Mouse (Mus musculus): ENCODE data around the gene Col7a1. TPM values are rescaled to one million over a fixed set of nuclear protein-coding genes. Genes with fewer than 3 reads are reported as not detected.

The Col7a1 gene
- polyA plus RNA-seq, 1 experiment from 2014 or later, result 2.2 TPM

DNA sequence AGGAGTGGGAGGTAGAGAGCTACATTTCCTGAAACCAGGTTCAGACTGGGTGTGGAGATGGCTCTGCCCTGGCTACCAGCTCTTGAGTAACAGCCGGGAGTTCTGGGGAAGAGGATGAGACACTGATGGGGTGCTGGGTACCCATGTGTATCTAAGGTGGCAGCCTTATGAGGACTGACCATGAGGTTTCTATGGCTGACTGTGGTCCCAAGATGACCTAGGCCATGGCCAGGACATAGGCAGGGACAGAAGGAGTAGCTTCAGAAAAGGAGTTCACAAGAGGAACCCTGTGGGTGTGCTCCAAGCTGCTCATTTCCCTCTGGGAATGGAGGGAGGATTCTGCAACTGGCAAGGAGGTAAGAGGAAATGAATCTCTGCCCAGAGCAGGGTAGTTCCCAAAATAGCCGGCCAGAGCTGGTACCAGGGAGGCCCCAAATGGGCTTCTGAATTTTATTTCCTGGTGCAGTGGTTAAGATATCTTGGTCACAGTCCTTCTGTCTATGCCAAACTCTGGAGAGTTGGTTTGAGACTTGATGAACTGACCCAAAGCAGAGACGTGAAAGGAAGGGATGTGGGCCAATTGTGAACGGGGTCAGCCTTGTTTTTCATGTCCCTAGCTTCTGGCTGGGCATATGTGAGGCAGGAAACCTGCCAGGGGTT, 36.5 kb downstream of the Col7a1 start:
- Histone ChIP-seq H3K36me3 (replicated peaks) (no peaks in the 10 kb centered on the region), H3K27me3 (no peaks in the 10 kb centered on the region), H3K9ac (no peak overlapping the region), H3K9me3 (no peaks in the 10 kb centered on the region), H3K4me1 (peaks cover 18% of the 10 kb centered on the region), H3K4me2 (no peak overlapping the region), H3K4me3 (replicated peaks) (no peak overlapping the region), H3K27ac (no peak overlapping the region)
- ATAC-seq (ENCODE audit: low FRiP score), result no peak
- whole genome bisulfite sequencing, result 77% methylated on average over 4 of the region's 4 CpGs

DNA sequence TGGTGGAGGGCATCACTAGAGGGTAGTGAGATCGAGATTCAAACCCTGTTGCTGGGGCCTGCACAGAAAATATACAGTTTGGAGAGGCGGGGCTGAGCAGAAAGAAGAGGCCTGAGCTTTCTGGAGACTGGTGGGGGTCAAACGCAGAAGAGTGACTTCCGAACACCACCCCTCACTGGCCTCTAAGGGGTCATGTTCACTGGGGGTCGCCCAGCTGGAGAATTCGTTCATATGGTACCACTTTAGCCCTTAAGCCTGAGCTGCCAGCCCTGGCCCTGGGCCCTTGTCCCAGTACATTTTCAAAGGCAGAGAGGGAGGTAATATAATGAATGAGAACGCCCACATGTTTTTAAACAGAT, 37.1 kb downstream of the Col7a1 start:
- no peak overlapping the region for H3K9ac ChIP-seq
- H3K36me3 ChIP-seq (replicated peaks), result no peaks in the 10 kb centered on the region
- peaks cover 18% of the 10 kb centered on the region for H3K4me1 ChIP-seq
- no peaks in the 10 kb centered on the region for H3K9me3 ChIP-seq
- no peak overlapping the region for H3K4me2 ChIP-seq
- no peaks in the 10 kb centered on the region for H3K27me3 ChIP-seq
- no peak overlapping the region for H3K27ac ChIP-seq
- ATAC-seq (ENCODE audit: low FRiP score), result no peak
- H3K4me3 ChIP-seq (replicated peaks), result no peak overlapping the region
- WGBS, result 61% methylated on average over 7 of the region's 7 CpGs

DNA sequence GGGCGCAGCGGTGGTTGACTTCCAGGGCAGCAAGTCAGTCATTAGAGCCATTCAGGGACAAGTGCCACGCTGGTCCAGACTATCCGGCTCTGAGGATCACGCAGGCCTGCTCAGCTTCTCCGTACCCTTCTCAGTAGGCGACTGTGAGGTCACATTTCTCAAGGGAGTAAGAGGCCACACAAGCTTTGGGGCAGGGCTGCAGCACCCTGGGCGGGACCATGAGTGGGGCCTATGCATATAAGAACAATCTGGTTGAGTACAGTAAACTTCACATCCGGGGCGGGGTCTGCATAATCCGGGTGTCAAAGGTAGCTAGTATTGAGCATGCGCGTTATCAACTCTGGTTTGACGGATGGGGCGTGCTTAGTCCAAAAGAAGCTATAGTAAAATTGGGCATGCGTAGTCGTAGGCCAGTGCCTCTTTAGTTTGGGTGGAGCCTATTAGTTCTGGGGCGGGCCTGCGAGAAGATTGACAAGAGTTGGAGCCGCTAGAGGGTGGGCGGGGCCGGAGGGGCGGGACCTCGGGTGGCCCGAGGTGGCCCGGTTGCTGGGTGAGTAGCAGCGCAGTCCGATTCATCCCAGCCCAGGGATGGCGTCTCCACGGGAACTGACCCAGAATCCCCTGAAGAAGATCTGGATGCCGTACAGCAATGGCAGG, 38.2 kb downstream of the Col7a1 start, which contains the start of gene Pfkfb4:
TSS of gene Pfkfb4 (plus strand) at position 351 of the 657 bp plus-strand sequence.
- peak; percentile 94 for ATAC-seq (ENCODE audit: low FRiP score)
- Histone ChIP-seq H3K4me1 (peaks cover 18% of the 10 kb centered on the region), H3K36me3 (replicated peaks) (no peaks in the 10 kb centered on the region), H3K4me2 (peak within 1 kb of the TSS; percentile 63), H3K27ac (peak within 1 kb of the TSS; percentile 78), H3K9me3 (no peaks in the 10 kb centered on the region), H3K27me3 (no peaks in the 10 kb centered on the region), H3K4me3 (replicated peaks) (peak within 1 kb of the TSS; percentile 57), H3K9ac (peak within 1 kb of the TSS; percentile 47)
- WGBS, result under 1% methylated on average over 31 of the region's 31 CpGs

DNA sequence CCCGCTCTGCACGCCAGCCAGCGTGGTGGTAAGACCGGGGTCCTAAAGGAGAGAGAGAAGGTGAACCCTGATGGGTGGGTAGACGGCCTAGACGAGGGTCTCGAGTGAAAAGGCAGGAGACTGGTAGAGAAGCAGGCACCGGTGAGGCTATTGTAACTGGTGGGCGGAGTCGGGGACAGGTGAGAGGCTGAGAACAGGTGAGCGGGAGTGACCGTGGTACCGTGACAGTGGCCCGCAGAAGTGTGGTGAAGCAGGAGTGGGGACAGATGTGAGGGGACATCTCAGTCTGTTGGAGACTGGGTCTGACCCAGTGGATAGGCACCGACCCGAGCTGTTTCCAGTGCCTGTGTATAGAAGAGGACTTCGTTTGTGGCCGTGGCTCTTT, 38.7 kb downstream of the Col7a1 start:
- no peak; the same call in 1 of the 2 replicates for ATAC-seq (ENCODE audit: low FRiP score)
- peaks cover 18% of the 10 kb centered on the region for H3K4me1 ChIP-seq

DNA sequence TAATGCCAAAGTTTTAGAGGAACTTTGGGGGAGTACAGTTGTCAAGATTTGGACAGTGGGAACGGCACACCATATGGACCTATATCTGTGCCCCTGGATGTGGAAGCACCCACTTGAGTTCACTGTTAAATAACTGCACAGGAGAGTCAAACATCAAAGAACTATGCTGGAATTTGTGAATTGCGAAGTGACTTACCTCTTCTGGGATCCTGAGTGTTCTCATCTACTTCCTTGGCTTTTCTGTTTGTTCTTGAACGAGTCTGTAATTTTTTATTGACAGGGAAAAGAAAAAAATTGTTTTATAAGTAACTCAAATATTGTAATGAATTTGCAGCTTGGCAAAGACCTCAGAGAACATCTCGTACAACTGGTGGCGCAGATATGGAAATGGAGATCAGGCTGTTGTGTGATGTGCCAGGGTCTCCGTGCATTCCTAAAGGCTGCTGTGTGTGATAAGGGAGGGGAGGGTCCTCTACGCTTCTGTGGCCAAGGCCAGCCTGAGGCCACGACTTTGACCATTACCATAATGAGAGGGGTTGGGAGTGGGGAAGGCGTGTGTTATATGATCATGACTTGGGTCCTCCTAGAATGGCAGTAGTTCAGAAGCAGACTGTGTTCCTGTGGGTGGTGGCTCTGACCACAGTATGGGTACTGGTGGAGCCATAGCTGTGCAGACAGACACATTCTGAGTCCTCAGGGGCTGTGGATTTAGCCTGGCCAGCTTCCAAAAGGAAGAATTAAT, 39.4 kb downstream of the Col7a1 start:
- H3K4me2 ChIP-seq, result peak overlapping the region; percentile 63
- 93% methylated on average over 9 of the region's 9 CpGs for WGBS
- H3K9ac ChIP-seq, result no peak overlapping the region
- no peaks in the 10 kb centered on the region for H3K9me3 ChIP-seq
- H3K27ac ChIP-seq, result no peak overlapping the region
- peaks cover 18% of the 10 kb centered on the region for H3K4me1 ChIP-seq
- no peaks in the 10 kb centered on the region for H3K27me3 ChIP-seq
- no peaks in the 10 kb centered on the region for H3K36me3 ChIP-seq (replicated peaks)
- no peak for ATAC-seq (ENCODE audit: low FRiP score)
- H3K4me3 ChIP-seq (replicated peaks), result peak overlapping the region; percentile 57

More for the DNA sequence above, 38.7 kb downstream of the Col7a1 start:
- Histone ChIP-seq H3K4me2 (peak overlapping the region; percentile 63), H3K9ac (peak overlapping the region; percentile 47), H3K4me3 (replicated peaks) (peak overlapping the region; percentile 57), H3K27me3 (no peaks in the 10 kb centered on the region), H3K9me3 (no peaks in the 10 kb centered on the region), H3K27ac (peak overlapping the region; percentile 32; the same call in 1 of the 2 replicates), H3K36me3 (replicated peaks) (no peaks in the 10 kb centered on the region)
- 5% methylated on average over 18 of the region's 18 CpGs for WGBS

DNA sequence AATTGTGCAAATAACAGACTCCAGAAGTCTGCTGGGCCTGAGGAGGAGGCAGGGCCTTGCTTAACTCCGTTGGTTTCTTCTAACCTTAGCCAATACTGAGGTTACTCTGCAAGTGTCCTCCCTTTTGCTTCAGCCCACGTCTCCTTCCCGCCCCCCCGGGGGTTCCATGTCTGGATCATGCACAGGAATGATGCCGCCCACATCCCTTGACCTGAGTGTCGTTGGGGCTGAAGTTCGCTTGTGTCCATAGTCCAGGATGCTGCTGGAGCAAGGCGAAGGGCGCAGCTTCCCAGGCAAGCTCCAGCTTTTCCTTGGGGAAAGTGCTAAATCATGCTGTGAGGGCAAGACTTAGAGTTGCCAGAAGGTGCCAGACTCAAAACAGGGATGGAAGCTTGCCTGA, 43.0 kb downstream of the Col7a1 start:
- H3K4me1 ChIP-seq, result peaks cover 20% of the 10 kb centered on the region
- no peak overlapping the region for H3K4me3 ChIP-seq (replicated peaks)
- ATAC-seq (ENCODE audit: low FRiP score), result no peak
- H3K36me3 ChIP-seq (replicated peaks), result no peaks in the 10 kb centered on the region
- no peak overlapping the region for H3K4me2 ChIP-seq
- WGBS, result 84% methylated on average over 9 of the region's 9 CpGs
- no peak overlapping the region for H3K27ac ChIP-seq
- H3K27me3 ChIP-seq, result no peaks in the 10 kb centered on the region
- no peaks in the 10 kb centered on the region for H3K9me3 ChIP-seq
- no peak overlapping the region for H3K9ac ChIP-seq

DNA sequence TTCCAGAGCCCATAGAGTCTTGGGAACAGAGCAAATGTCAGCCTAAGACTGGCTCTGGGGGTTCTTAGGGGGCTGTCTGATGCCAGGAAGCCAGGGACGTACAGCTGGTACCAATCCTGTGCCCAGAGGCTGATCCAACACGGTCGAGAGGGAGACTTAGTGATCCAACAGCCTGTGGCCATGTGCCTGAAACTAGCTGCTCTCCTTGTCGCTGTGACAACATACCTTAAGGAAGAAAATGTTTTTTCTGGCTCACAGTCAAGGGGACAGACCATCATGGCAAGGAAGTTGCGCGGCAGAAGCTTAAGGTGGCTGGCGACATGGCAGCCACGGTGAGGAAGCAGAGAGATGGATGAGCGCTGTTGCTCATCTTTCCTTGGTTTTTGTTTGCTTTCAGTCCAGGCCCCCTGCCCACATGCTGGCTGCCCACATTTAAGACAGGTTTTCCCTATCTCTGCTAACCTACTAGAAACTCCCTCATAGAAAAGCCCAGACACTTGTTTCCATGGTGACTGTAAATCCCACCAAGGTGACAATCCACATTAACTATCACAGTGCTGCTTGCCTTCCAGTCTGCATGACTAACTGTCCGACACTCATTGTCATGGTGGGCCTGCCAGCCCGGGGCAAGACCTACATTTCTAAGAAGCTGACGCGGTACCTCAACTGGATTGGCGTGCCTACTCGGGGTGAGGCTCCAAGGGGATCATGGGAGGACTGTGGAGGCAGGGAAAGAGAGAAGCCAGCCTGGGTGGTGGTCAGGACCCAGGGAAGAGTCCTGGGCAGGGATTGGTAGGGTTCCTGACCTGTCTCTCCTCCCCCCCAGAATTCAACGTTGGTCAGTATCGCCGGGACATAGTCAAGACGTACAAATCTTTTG, 45.1 kb downstream of the Col7a1 start:
- 86% methylated on average over 19 of the region's 19 CpGs for WGBS
- no peak for ATAC-seq (ENCODE audit: low FRiP score)
- Histone ChIP-seq H3K4me2 (no peak overlapping the region), H3K9ac (no peak overlapping the region), H3K36me3 (replicated peaks) (no peaks in the 10 kb centered on the region), H3K9me3 (no peaks in the 10 kb centered on the region), H3K4me3 (replicated peaks) (no peak overlapping the region), H3K4me1 (peaks cover 6% of the 10 kb centered on the region), H3K27ac (no peak overlapping the region), H3K27me3 (no peaks in the 10 kb centered on the region)

DNA sequence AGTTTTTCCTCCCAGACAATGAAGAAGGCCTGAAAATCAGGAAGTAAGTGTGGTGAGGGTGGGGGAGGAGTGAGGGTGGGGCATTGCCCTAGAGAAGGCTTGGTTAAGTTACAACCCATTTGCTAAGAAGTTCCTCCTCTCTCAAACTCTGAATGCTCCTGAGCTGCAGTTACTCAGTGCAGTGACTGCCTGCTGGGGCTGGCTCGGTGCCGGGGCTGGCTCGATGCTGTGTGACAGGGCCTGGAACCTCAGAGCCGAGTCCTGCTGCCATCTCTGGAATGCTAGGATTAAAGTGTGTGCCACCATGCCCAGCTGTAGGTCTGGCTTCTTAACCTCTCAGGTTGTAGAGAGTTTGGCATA, 45.8 kb downstream of the Col7a1 start:
- Histone ChIP-seq H3K9me3 (no peaks in the 10 kb centered on the region), H3K9ac (no peak overlapping the region), H3K4me2 (no peak overlapping the region), H3K27me3 (no peaks in the 10 kb centered on the region), H3K4me1 (peaks cover 6% of the 10 kb centered on the region), H3K27ac (no peak overlapping the region), H3K4me3 (replicated peaks) (no peak overlapping the region), H3K36me3 (replicated peaks) (no peaks in the 10 kb centered on the region)
- WGBS, result 87% methylated on average over 4 of the region's 4 CpGs
- no peak for ATAC-seq (ENCODE audit: low FRiP score)

DNA sequence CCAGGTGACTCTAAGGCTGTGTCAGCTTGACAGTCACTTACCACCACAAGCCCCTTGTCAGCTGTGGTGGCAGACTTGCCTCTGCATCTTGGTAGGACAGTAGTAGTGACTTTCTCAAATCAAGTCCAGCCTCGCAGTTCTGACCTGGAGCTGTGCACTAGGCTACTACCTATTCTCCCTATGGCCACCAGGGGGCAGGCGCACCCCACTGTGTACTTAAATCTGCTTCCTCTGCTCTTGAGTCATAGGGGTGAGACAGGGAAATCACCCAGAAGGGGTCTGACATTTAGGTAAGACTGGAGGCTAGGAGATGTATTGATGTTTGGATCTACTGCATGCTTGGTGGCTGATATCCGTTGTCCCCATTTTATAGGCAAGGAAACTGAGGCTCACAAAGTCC, 47.3 kb downstream of the Col7a1 start:
- H3K27ac ChIP-seq, result no peak overlapping the region
- ATAC-seq (ENCODE audit: low FRiP score), result peak; percentile 63; the same call in 1 of the 2 replicates
- H3K9me3 ChIP-seq, result no peaks in the 10 kb centered on the region
- 13% methylated on average over 3 of the region's 3 CpGs for WGBS
- H3K4me3 ChIP-seq (replicated peaks), result no peak overlapping the region
- no peaks in the 10 kb centered on the region for H3K27me3 ChIP-seq
- peaks cover 6% of the 10 kb centered on the region for H3K4me1 ChIP-seq
- no peaks in the 10 kb centered on the region; the same call in 1 of the 2 replicates for H3K36me3 ChIP-seq (replicated peaks)
- H3K9ac ChIP-seq, result no peak overlapping the region
- no peak overlapping the region for H3K4me2 ChIP-seq

DNA sequence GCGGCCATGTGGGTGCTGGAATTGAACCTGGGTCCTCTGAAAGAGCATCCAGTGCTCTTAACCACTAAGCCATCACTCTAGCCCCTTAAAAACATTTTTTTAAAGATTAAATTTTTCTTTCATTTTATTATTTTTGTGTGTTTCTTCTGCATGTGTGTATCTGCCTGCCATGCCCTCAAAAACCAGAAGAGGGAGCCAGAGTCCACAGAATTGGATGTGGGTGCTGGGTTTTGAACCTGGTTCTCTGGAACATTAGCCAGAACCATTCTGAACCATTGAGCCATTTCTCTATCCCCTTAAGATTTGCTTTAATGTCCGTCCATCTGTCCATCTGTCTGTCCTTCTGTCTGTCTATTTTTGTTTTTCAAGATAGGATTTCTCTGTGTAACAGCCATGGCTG, 49.8 kb downstream of the Col7a1 start:
- Histone ChIP-seq H3K27me3 (no peaks in the 10 kb centered on the region), H3K9me3 (no peaks in the 10 kb centered on the region), H3K27ac (no peak overlapping the region), H3K36me3 (replicated peaks) (peaks cover under 1% of the 10 kb centered on the region; the same call in 1 of the 2 replicates), H3K4me3 (replicated peaks) (no peak overlapping the region), H3K9ac (no peak overlapping the region), H3K4me1 (peaks cover 6% of the 10 kb centered on the region), H3K4me2 (no peak overlapping the region)
- 53% methylated on average over 2 of the region's 2 CpGs for WGBS
- no peak for ATAC-seq (ENCODE audit: low FRiP score)

DNA sequence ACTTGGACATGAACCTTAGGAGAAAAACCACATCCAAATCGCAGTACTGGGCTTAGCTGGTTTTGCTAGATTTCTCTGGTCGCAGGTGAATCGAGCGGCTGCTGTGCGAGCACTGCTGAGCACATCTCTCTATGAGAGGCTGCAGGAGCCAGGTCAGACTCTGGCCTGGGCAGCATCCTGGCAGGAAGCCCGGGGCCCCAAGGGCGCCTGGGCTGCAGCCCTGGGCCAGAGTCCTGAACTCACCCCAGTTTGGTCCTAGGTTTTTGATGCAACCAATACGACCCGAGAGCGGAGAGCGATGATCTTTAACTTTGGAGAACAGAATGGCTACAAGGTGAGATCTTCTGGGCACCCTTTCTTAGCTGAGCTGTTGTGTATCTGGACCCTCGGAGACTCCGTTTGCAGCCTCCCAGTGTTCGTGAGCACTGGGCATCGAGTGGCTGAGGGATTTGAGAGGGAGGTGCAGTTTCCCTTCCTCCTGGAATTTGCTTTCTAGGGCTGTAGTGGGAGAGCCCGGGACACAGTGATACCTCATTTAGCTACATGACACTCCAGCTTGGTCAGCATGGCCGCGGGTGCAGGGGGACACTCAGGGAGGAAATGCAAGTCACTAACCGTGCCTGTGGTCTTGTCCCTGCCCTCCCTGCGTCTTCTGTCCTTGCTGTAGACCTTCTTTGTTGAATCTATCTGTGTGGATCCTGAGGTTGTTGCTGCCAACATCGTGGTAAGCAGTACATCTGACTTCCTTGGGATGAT, 53.8 kb downstream of the Col7a1 start:
- WGBS, result 85% methylated on average over 21 of the region's 21 CpGs

More for the DNA sequence above, 53.8 kb downstream of the Col7a1 start:
- no peaks in the 10 kb centered on the region for H3K27me3 ChIP-seq
- H3K4me2 ChIP-seq, result no peak overlapping the region
- peaks cover 4% of the 10 kb centered on the region; the same call in 1 of the 2 replicates for H3K36me3 ChIP-seq (replicated peaks)
- no peak overlapping the region for H3K4me3 ChIP-seq (replicated peaks)
- ATAC-seq (ENCODE audit: low FRiP score), result no peak
- H3K9me3 ChIP-seq, result no peaks in the 10 kb centered on the region
- H3K4me1 ChIP-seq, result no peaks in the 10 kb centered on the region; the same call in 1 of the 2 replicates
- no peak overlapping the region for H3K9ac ChIP-seq
- no peak overlapping the region for H3K27ac ChIP-seq
